Mouse (Mus musculus) heart, postnatal 0 days (tissue): ENCODE data around the gene Tedc1.

Experiments
- CTCF ChIP-seq: IDR thresholded peaks from 2 replicates; pipeline ENCODE4 v1.5.1; 2016; ENCODE audit warnings: antibody characterized with exemption, control low read depth, low read depth
- EP300 ChIP-seq: IDR thresholded peaks from 2 replicates; pipeline ENCODE4 v1.6.1; 2016; ENCODE audit warnings: antibody characterized with exemption, low read depth

- TF ChIP-seq EP300 (no peak), CTCF (no peak)
Measured at GRCm38 (mm10) chr12:113114141-113114540, 42.1 kb upstream of the Tedc1 start.
